Mouse (Mus musculus) liver, embryonic 11.5 days (tissue): ENCODE data around the gene Iqsec1. TPM values are rescaled to one million over a fixed set of nuclear protein-coding genes. Genes with fewer than 3 reads are reported as not detected.

Experiments
- ATAC-seq: fragments of 200-750 bp; cut with Nextera tagmentation; replicated peaks from 2 replicates; pipeline ENCODE4 v1.8.0; 2017; ENCODE audit warnings: moderate number of reproducible peaks, mild to moderate bottlenecking, moderate TSS enrichment, moderate library complexity; ENCODE audit not compliant: low FRiP score
- DNase-seq: peaks from one replicate; pipeline ENCODE4 v3.0.0-alpha.2; 2017; ENCODE audit warnings: low spot score
- H3K27ac ChIP-seq: fragments of 300-500 bp; sonication (generic); 2 replicates; pipeline ENCODE4 v1.5.1; 2014; ENCODE audit warnings: mild to moderate bottlenecking, low read depth, low read length, control low read depth
- H3K27me3 ChIP-seq: fragments of 300-500 bp; sonication (generic); replicated peaks from 2 replicates; pipeline ENCODE4 v1.6.1; 2014; ENCODE audit warnings: low read length, mixed read lengths; ENCODE audit not compliant: control insufficient read depth, insufficient read depth
- H3K36me3 ChIP-seq: fragments of 300-500 bp; sonication (generic); 2 replicates; pipeline ENCODE4 v1.6.1; 2014; ENCODE audit warnings: mild to moderate bottlenecking, low read length, moderate library complexity, mixed read lengths; ENCODE audit not compliant: control insufficient read depth, insufficient read depth
- H3K4me1 ChIP-seq: fragments of 300-500 bp; sonication (generic); replicated peaks from 2 replicates; pipeline ENCODE4 v1.6.1; 2014; ENCODE audit warnings: low read length, mixed read lengths; ENCODE audit not compliant: control insufficient read depth, insufficient read depth
- H3K4me2 ChIP-seq: fragments of 300-500 bp; sonication (generic); 2 replicates; pipeline ENCODE4 v1.6.1; 2014; ENCODE audit warnings: mild to moderate bottlenecking, control low read depth, moderate library complexity
- H3K4me3 ChIP-seq: fragments of 300-500 bp; sonication (generic); 2 replicates; pipeline ENCODE4 v1.5.1; 2014; ENCODE audit warnings: low read depth, low read length, control low read depth
- H3K9ac ChIP-seq: fragments of 300-500 bp; sonication (generic); 2 replicates; pipeline ENCODE4 v1.6.1; 2014; ENCODE audit warnings: low read depth, low read length, control low read depth
- H3K9me3 ChIP-seq: fragments of 300-500 bp; sonication (generic); 2 replicates; pipeline ENCODE4 v1.6.1; 2016; ENCODE audit warnings: low read length, inconsistent platforms, mixed read lengths; ENCODE audit not compliant: control insufficient read depth
- WGBS: fragments of 180-500 bp; shearing (Covaris S2); extraction: QIAGEN DNeasy Blood & Tissue Kit; methylation state at CpG from one replicate; pipeline ENCODE4 v1.1.7; 2014; 5-methylcytosine and 5-hydroxymethylcytosine counted together
- polyA plus RNA-seq: library from polyadenylated mRNA; unstranded; fragments of >200 nt; fragmentation: Nextera tagmentation; extraction: Ambion mirVana; gene quantifications from 2 replicates; pipeline ENCODE4 v1.2.1, GENCODE M21; 2014

Gene Iqsec1
- polyA plus RNA-seq, 1 experiment from 2014 or later, result 9.1 TPM

- ATAC-seq, result 0 out of 2 replicates have a peak, but pooled peaks have one; percentile 20
- no peak overlapping the region for H3K4me2 ChIP-seq
- no peak for DNase-seq
- no peak overlapping the region for H3K4me3 ChIP-seq
- WGBS, result 60% methylated on average over 2 of the region's 2 CpGs
- no peaks in the 10 kb centered on the region for H3K4me1 ChIP-seq
- H3K9ac ChIP-seq, result no peak overlapping the region
- no peak overlapping the region for H3K27ac ChIP-seq
- H3K27me3 ChIP-seq, result no peaks in the 10 kb centered on the region; the same call in 1 of the 2 replicates
- H3K9me3 ChIP-seq, result no peaks in the 10 kb centered on the region
- H3K36me3 ChIP-seq, result no peaks in the 10 kb centered on the region
Measured at GRCm38 (mm10) chr6:90825063-90825462, 163.4 kb downstream of the Iqsec1 start.

- 39% methylated on average over 4 of the region's 4 CpGs for WGBS
- no peaks in the 10 kb centered on the region for H3K4me1 ChIP-seq
- no peak overlapping the region for H3K4me3 ChIP-seq
Measured at GRCm38 (mm10) chr6:90823322-90823721, 165.2 kb downstream of the Iqsec1 start.

GRCm38 (mm10) chr6:90821916-90822602, 166.4 kb downstream of the Iqsec1 start:
- ATAC-seq, result no peak
- no peak for DNase-seq
- Histone ChIP-seq H3K36me3 (no peaks in the 10 kb centered on the region), H3K27ac (no peak overlapping the region), H3K9me3 (no peaks in the 10 kb centered on the region), H3K27me3 (no peaks in the 10 kb centered on the region; the same call in 1 of the 2 replicates), H3K4me2 (no peak overlapping the region), H3K4me1 (no peaks in the 10 kb centered on the region), H3K4me3 (no peak overlapping the region), H3K9ac (no peak overlapping the region)
- WGBS, result 70% methylated on average over 4 of the region's 4 CpGs

More at GRCm38 (mm10) chr6:90823322-90823721, 165.2 kb downstream of the Iqsec1 start:
- Histone ChIP-seq H3K27me3 (no peaks in the 10 kb centered on the region; the same call in 1 of the 2 replicates), H3K9me3 (no peaks in the 10 kb centered on the region), H3K27ac (no peak overlapping the region), H3K9ac (no peak overlapping the region), H3K4me2 (no peak overlapping the region), H3K36me3 (no peaks in the 10 kb centered on the region)
- ATAC-seq, result no peak
- DNase-seq, result no peak

GRCm38 (mm10) chr6:90819880-90820279, 168.6 kb downstream of the Iqsec1 start:
- no peak overlapping the region for H3K4me2 ChIP-seq
- no peaks in the 10 kb centered on the region for H3K36me3 ChIP-seq
- 54% methylated on average over 2 of the region's 2 CpGs for WGBS
- no peak overlapping the region for H3K27ac ChIP-seq
- no peaks in the 10 kb centered on the region for H3K9me3 ChIP-seq
- H3K9ac ChIP-seq, result no peak overlapping the region
- H3K27me3 ChIP-seq, result no peaks in the 10 kb centered on the region; the same call in 1 of the 2 replicates
- DNase-seq, result no peak
- no peak for ATAC-seq
- no peaks in the 10 kb centered on the region for H3K4me1 ChIP-seq
- no peak overlapping the region for H3K4me3 ChIP-seq

GRCm38 (mm10) chr6:90818956-90819355, 169.5 kb downstream of the Iqsec1 start:
- Histone ChIP-seq H3K9me3 (no peaks in the 10 kb centered on the region), H3K4me2 (no peak overlapping the region), H3K27ac (no peak overlapping the region), H3K27me3 (no peaks in the 10 kb centered on the region; the same call in 1 of the 2 replicates), H3K9ac (no peak overlapping the region), H3K4me1 (no peaks in the 10 kb centered on the region), H3K36me3 (no peaks in the 10 kb centered on the region), H3K4me3 (no peak overlapping the region)
- WGBS, result 0% methylated on average over 1 of the region's 4 CpGs
- ATAC-seq, result no peak
- peak; percentile 51 for DNase-seq

- Histone ChIP-seq H3K9me3 (no peaks in the 10 kb centered on the region), H3K27ac (no peak overlapping the region), H3K4me1 (no peaks in the 10 kb centered on the region), H3K4me3 (no peak overlapping the region), H3K4me2 (no peak overlapping the region), H3K27me3 (no peaks in the 10 kb centered on the region), H3K9ac (no peak overlapping the region), H3K36me3 (no peaks in the 10 kb centered on the region)
- DNase-seq (no peak), ATAC-seq (no peak)
- 64% methylated on average over 3 of the region's 3 CpGs for WGBS
Measured at GRCm38 (mm10) chr6:90816551-90816950, 171.9 kb downstream of the Iqsec1 start.

GRCm38 (mm10) chr6:90815341-90815740, 173.1 kb downstream of the Iqsec1 start:
- H3K4me1 ChIP-seq, result no peaks in the 10 kb centered on the region
- H3K36me3 ChIP-seq, result no peaks in the 10 kb centered on the region
- ATAC-seq, result no peak
- H3K9ac ChIP-seq, result no peak overlapping the region
- H3K9me3 ChIP-seq, result no peaks in the 10 kb centered on the region
- H3K27ac ChIP-seq, result no peak overlapping the region
- no peak overlapping the region for H3K4me2 ChIP-seq
- 51% methylated on average over 3 of the region's 3 CpGs for WGBS
- no peak for DNase-seq
- no peak overlapping the region for H3K4me3 ChIP-seq
- peaks cover 3% of the 10 kb centered on the region; the same call in 1 of the 2 replicates for H3K27me3 ChIP-seq

GRCm38 (mm10) chr6:90813526-90813925, 175.0 kb downstream of the Iqsec1 start:
- no peak for ATAC-seq
- H3K36me3 ChIP-seq, result no peaks in the 10 kb centered on the region
- no peaks in the 10 kb centered on the region for H3K9me3 ChIP-seq
- DNase-seq, result no peak
- H3K4me1 ChIP-seq, result no peaks in the 10 kb centered on the region; the same call in 1 of the 2 replicates
- no peak overlapping the region for H3K4me3 ChIP-seq
- H3K4me2 ChIP-seq, result no peak overlapping the region
- H3K9ac ChIP-seq, result no peak overlapping the region
- 32% methylated on average over 1 of the region's 1 CpGs for WGBS
- no peak overlapping the region for H3K27ac ChIP-seq
- H3K27me3 ChIP-seq, result peaks cover 14% of the 10 kb centered on the region

GRCm38 (mm10) chr6:90812584-90812983, 175.9 kb downstream of the Iqsec1 start:
- Histone ChIP-seq H3K9ac (no peak overlapping the region), H3K27me3 (peaks cover 14% of the 10 kb centered on the region), H3K36me3 (no peaks in the 10 kb centered on the region), H3K27ac (no peak overlapping the region), H3K4me3 (no peak overlapping the region), H3K9me3 (no peaks in the 10 kb centered on the region), H3K4me2 (no peak overlapping the region), H3K4me1 (no peaks in the 10 kb centered on the region; the same call in 1 of the 2 replicates)
- no peak for DNase-seq
- no peak for ATAC-seq
- WGBS, result 77% methylated on average over 8 of the region's 8 CpGs
